Mouse (Mus musculus): Measurements from ENCODE around the gene Gm17416.

- no peak for TF ChIP-seq POLR2A (IDR thresholded peaks at IDR 0.05; ENCODE audit: control insufficient read depth, extremely low read depth, insufficient read depth, low read length, poor library complexity)
- TF ChIP-seq CTCF (IDR thresholded peaks at IDR 0.05; ENCODE audit: borderline replicate concordance, control insufficient read depth, extremely low read depth, insufficient read depth, low read length, poor library complexity): no peak
Measured at GRCm38 (mm10) chr2:152539944-152540710, 29.0 kb upstream of the Gm17416 start, which contains the start of gene Defb29.

Data from thymus, adult 2 months (tissue).